In genomic region chr6:9697698-9698097, GRCm38 (mm10) we compare ENCODE assay signal across 17 mouse cellular contexts.
A peak's percentile ranks its signal among the peaks of the same experiment; 100 is the strongest.
DNase-seq lines count a peak whose midpoint lies in the region; ATAC-seq lines count a peak whose summit lies in the region.
"Had no signal": no experiment of that assay in that cellular context is flagged by ENCODE, and none has a peak within 500 bp of the region (broad histone marks: within the 10 kb centered on the region; RNA-seq: fewer than 3 reads in every experiment).

No protein-coding gene starts in this region.

- no peaks in the 10 kb centered on the region for H3K9me3 ChIP-seq in forebrain, embryonic 12.5 days
- H3K9me3 ChIP-seq in forebrain, embryonic 16.5 days (ENCODE audit: control insufficient read depth, low read length), result no peaks in the 10 kb centered on the region
- no peaks in the 10 kb centered on the region for H3K9me3 ChIP-seq in hindbrain, embryonic 12.5 days (replicated peaks)
- H3K9me3 ChIP-seq in hindbrain, embryonic 14.5 days (ENCODE audit: control insufficient read depth, low read length), result no peaks in the 10 kb centered on the region
- H3K9me3 ChIP-seq in neural tube, embryonic 12.5 days, result no peaks in the 10 kb centered on the region
- no peaks in the 10 kb centered on the region for H3K9me3 ChIP-seq in neural tube, embryonic 15.5 days (replicated peaks)
- H3K9me3 ChIP-seq in midbrain, embryonic 15.5 days, result no peaks in the 10 kb centered on the region
- H3K9me3 ChIP-seq: embryonic facial prominence, embryonic 10.5 days; heart, embryonic 12.5 days; hindbrain, embryonic 13.5 days had no signal

- H3K27ac ChIP-seq in forebrain, embryonic 12.5 days, result no peak overlapping the region
- no peak overlapping the region for H3K27ac ChIP-seq in forebrain, embryonic 16.5 days (ENCODE audit: low read length)
- H3K27ac ChIP-seq in hindbrain, embryonic 12.5 days, result no peak overlapping the region
- no peak overlapping the region for H3K27ac ChIP-seq in hindbrain, embryonic 14.5 days
- H3K27ac ChIP-seq in neural tube, embryonic 12.5 days, result no peak overlapping the region
- no peak overlapping the region for H3K27ac ChIP-seq in neural tube, embryonic 15.5 days (replicated peaks)
- no peak overlapping the region for H3K27ac ChIP-seq in midbrain, embryonic 15.5 days
- H3K27ac ChIP-seq: embryonic facial prominence, embryonic 10.5 days; hindbrain, embryonic 13.5 days had no signal

- WGBS in forebrain, embryonic 12.5 days, result 38% methylated on average over 1 of the region's 1 CpGs
- 32% methylated on average over 1 of the region's 1 CpGs for WGBS in forebrain, embryonic 16.5 days
- WGBS in hindbrain, embryonic 12.5 days, result 57% methylated on average over 1 of the region's 1 CpGs
- 39% methylated on average over 1 of the region's 1 CpGs for WGBS in hindbrain, embryonic 14.5 days
- 68% methylated on average over 1 of the region's 1 CpGs for WGBS in neural tube, embryonic 12.5 days
- WGBS in neural tube, embryonic 15.5 days, result 45% methylated on average over 1 of the region's 1 CpGs
- 43% methylated on average over 1 of the region's 1 CpGs for WGBS in midbrain, embryonic 15.5 days

- no peaks in the 10 kb centered on the region for H3K36me3 ChIP-seq in forebrain, embryonic 12.5 days (replicated peaks)
- no peaks in the 10 kb centered on the region for H3K36me3 ChIP-seq in forebrain, embryonic 16.5 days (ENCODE audit: control insufficient read depth, insufficient read depth)
- no peaks in the 10 kb centered on the region for H3K36me3 ChIP-seq in hindbrain, embryonic 12.5 days
- no peaks in the 10 kb centered on the region for H3K36me3 ChIP-seq in hindbrain, embryonic 14.5 days (replicated peaks; ENCODE audit: control insufficient read depth, insufficient read depth)
- H3K36me3 ChIP-seq in neural tube, embryonic 12.5 days, result no peaks in the 10 kb centered on the region
- no peaks in the 10 kb centered on the region for H3K36me3 ChIP-seq in neural tube, embryonic 15.5 days
- no peaks in the 10 kb centered on the region for H3K36me3 ChIP-seq in midbrain, embryonic 15.5 days (replicated peaks)
- H3K36me3 ChIP-seq: embryonic facial prominence, embryonic 10.5 days; heart, embryonic 12.5 days; hindbrain, embryonic 13.5 days had no signal

- H3K27me3 ChIP-seq in forebrain, embryonic 12.5 days, result peaks cover 5% of the 10 kb centered on the region; the same call in 1 of the 2 replicates
- no peaks in the 10 kb centered on the region for H3K27me3 ChIP-seq in forebrain, embryonic 16.5 days (replicated peaks; ENCODE audit: control insufficient read depth, insufficient read depth, low read length)
- H3K27me3 ChIP-seq in hindbrain, embryonic 12.5 days, result no peaks in the 10 kb centered on the region
- no peaks in the 10 kb centered on the region for H3K27me3 ChIP-seq in hindbrain, embryonic 14.5 days (ENCODE audit: control insufficient read depth, insufficient read depth, low read length)
- H3K27me3 ChIP-seq in neural tube, embryonic 12.5 days (replicated peaks), result no peaks in the 10 kb centered on the region
- H3K27me3 ChIP-seq in neural tube, embryonic 15.5 days (replicated peaks), result no peaks in the 10 kb centered on the region
- H3K27me3 ChIP-seq in midbrain, embryonic 15.5 days (replicated peaks), result no peaks in the 10 kb centered on the region
- H3K27me3 ChIP-seq: heart, embryonic 12.5 days; hindbrain, embryonic 13.5 days had no signal

- DNase-seq in hindbrain, embryonic 14.5 days (ENCODE audit: low spot score), result no peak
- no peak for DNase-seq in ovary, postnatal 36 days (ENCODE audit: low spot score)
- DNase-seq: adrenal gland, postnatal 25 days; cerebellum, adult 2 months; cerebellum, postnatal 10 days; gastrocnemius, postnatal 25 days had no signal

- H3K4me3 ChIP-seq in forebrain, embryonic 12.5 days (replicated peaks), result no peak overlapping the region
- no peak overlapping the region for H3K4me3 ChIP-seq in forebrain, embryonic 16.5 days (replicated peaks; ENCODE audit: low read length)
- H3K4me3 ChIP-seq in hindbrain, embryonic 12.5 days, result no peak overlapping the region
- H3K4me3 ChIP-seq in hindbrain, embryonic 14.5 days (replicated peaks; ENCODE audit: low read length), result no peak overlapping the region
- no peak overlapping the region for H3K4me3 ChIP-seq in neural tube, embryonic 12.5 days
- H3K4me3 ChIP-seq in neural tube, embryonic 15.5 days (replicated peaks), result no peak overlapping the region
- H3K4me3 ChIP-seq in midbrain, embryonic 15.5 days, result no peak overlapping the region
- H3K4me3 ChIP-seq: embryonic facial prominence, embryonic 10.5 days; heart, embryonic 12.5 days; hindbrain, embryonic 13.5 days had no signal

- ATAC-seq in forebrain, embryonic 12.5 days (ENCODE audit: low FRiP score), result peak; percentile 72
- no peak for ATAC-seq in forebrain, embryonic 16.5 days
- ATAC-seq in hindbrain, embryonic 12.5 days (ENCODE audit: low FRiP score), result 0 out of 2 replicates have a peak, but pooled peaks have one; percentile 58
- no peak for ATAC-seq in hindbrain, embryonic 14.5 days (ENCODE audit: low FRiP score)
- ATAC-seq in neural tube, embryonic 12.5 days (ENCODE audit: low FRiP score, low read depth), result 0 out of 2 replicates have a peak, but pooled peaks have one; percentile 41
- no peak for ATAC-seq in neural tube, embryonic 15.5 days (ENCODE audit: low FRiP score)
- peak; percentile 67 for ATAC-seq in midbrain, embryonic 15.5 days (replicated peaks)
- ATAC-seq: inflammation-experienced regulatory T-cells, adult 6 months; intestine, postnatal 0 days had no signal

- H3K4me2 ChIP-seq in forebrain, embryonic 12.5 days, result no peak overlapping the region
- H3K4me2 ChIP-seq in forebrain, embryonic 16.5 days (ENCODE audit: low read length), result no peak overlapping the region
- H3K4me2 ChIP-seq in hindbrain, embryonic 12.5 days (replicated peaks), result no peak overlapping the region
- no peak overlapping the region for H3K4me2 ChIP-seq in hindbrain, embryonic 14.5 days (replicated peaks)
- H3K4me2 ChIP-seq in neural tube, embryonic 12.5 days (replicated peaks), result no peak overlapping the region
- no peak overlapping the region for H3K4me2 ChIP-seq in neural tube, embryonic 15.5 days
- no peak overlapping the region for H3K4me2 ChIP-seq in midbrain, embryonic 15.5 days
- H3K4me2 ChIP-seq: heart, embryonic 12.5 days; hindbrain, embryonic 13.5 days had no signal

- H3K9ac ChIP-seq in forebrain, embryonic 12.5 days, result no peak overlapping the region
- no peak overlapping the region for H3K9ac ChIP-seq in forebrain, embryonic 16.5 days (replicated peaks; ENCODE audit: low read depth, low read length)
- no peak overlapping the region for H3K9ac ChIP-seq in hindbrain, embryonic 12.5 days
- no peak overlapping the region for H3K9ac ChIP-seq in hindbrain, embryonic 14.5 days
- no peak overlapping the region for H3K9ac ChIP-seq in neural tube, embryonic 12.5 days
- no peak overlapping the region for H3K9ac ChIP-seq in neural tube, embryonic 15.5 days (replicated peaks)
- H3K9ac ChIP-seq in midbrain, embryonic 15.5 days, result no peak overlapping the region
- H3K9ac ChIP-seq: heart, embryonic 12.5 days; hindbrain, embryonic 13.5 days had no signal

- H3K4me1 ChIP-seq in forebrain, embryonic 12.5 days, result 0 out of 2 replicates have a peak, but pooled peaks cover 2% of the 10 kb centered on the region
- H3K4me1 ChIP-seq in forebrain, embryonic 16.5 days (replicated peaks; ENCODE audit: control insufficient read depth, insufficient read depth, low read length), result no peaks in the 10 kb centered on the region
- H3K4me1 ChIP-seq in hindbrain, embryonic 12.5 days, result no peaks in the 10 kb centered on the region
- H3K4me1 ChIP-seq in hindbrain, embryonic 14.5 days (replicated peaks; ENCODE audit: control insufficient read depth, insufficient read depth, low read length), result no peaks in the 10 kb centered on the region
- H3K4me1 ChIP-seq in neural tube, embryonic 12.5 days, result no peaks in the 10 kb centered on the region
- H3K4me1 ChIP-seq in neural tube, embryonic 15.5 days, result no peaks in the 10 kb centered on the region
- no peaks in the 10 kb centered on the region for H3K4me1 ChIP-seq in midbrain, embryonic 15.5 days
- H3K4me1 ChIP-seq: embryonic facial prominence, embryonic 10.5 days; heart, embryonic 12.5 days; hindbrain, embryonic 13.5 days had no signal

Comparison
In these comparisons a context has a peak if more than half of its experiments do, and no peak if none do; other contexts are left out.
1. ATAC-seq: peak in forebrain, embryonic 12.5 days (single experiment), hindbrain, embryonic 12.5 days (single experiment), neural tube, embryonic 12.5 days (single experiment) and midbrain, embryonic 15.5 days (single experiment); none in forebrain, embryonic 16.5 days (single experiment), hindbrain, embryonic 14.5 days (single experiment) and neural tube, embryonic 15.5 days (single experiment).